Mouse (Mus musculus) central nervous system, embryonic 11.5 days (tissue): ENCODE data around the gene Gm21304. TPM values are rescaled to one million over a fixed set of nuclear protein-coding genes. Genes with fewer than 3 reads are reported as not detected.

Source experiments
- polyA plus RNA-seq: library from polyadenylated mRNA; depleted of rRNA; stranded (reverse); fragments of >200 nt; gene quantifications from 2 replicates; pipeline ENCODE4 v1.2.3, GENCODE M21; 2012; rRNA removed

The Gm21304 gene
- polyA plus RNA-seq = not detected in 2 replicates

DNA sequence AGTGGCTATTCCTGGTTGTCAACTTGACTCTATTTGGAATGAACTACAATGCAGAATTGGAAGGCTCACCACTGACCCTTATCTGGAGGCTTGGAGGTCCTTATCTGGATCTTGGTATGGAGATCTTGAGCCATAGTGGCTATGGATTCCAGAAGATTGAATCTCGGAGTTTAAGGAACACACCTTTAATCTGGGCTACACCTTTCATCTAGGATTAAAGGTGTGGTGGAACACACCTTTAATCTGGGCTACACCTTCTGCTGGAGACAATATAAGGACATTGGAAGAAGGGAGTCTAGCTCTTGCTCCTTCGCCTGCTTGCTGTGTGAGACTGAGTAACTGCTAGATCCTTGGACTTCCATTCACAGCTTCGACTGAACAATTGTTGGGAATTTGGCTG is at the start of gene Gm21304:
Gm21304 (plus strand) TSS at position 301 of the 400 bp plus-strand sequence.

GRCm38 (mm10) chr10:104142687-104143086 is 25.6 kb upstream of the Gm21304 start, which contains the start of gene Gm21293:
Gene Gm21293, plus strand, starts transcription at chr10:104142987.

DNA sequence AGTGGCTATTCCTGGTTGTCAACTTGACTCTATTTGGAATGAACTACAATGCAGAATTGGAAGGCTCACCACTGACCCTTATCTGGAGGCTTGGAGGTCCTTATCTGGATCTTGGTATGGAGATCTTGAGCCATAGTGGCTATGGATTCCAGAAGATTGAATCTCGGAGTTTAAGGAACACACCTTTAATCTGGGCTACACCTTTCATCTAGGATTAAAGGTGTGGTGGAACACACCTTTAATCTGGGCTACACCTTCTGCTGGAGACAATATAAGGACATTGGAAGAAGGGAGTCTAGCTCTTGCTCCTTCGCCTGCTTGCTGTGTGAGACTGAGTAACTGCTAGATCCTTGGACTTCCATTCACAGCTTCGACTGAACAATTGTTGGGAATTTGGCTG is 17.1 kb upstream of the Gm21304 start, which contains the start of gene Gm6763:
Gm6763 (plus strand) TSS at position 301 of the 400 bp plus-strand sequence.

GRCm38 (mm10) chr10:104159706-104160105 is 8.6 kb upstream of the Gm21304 start, which contains the start of gene Gm8764:
Gene Gm8764, plus strand, starts transcription at chr10:104160006.

DNA sequence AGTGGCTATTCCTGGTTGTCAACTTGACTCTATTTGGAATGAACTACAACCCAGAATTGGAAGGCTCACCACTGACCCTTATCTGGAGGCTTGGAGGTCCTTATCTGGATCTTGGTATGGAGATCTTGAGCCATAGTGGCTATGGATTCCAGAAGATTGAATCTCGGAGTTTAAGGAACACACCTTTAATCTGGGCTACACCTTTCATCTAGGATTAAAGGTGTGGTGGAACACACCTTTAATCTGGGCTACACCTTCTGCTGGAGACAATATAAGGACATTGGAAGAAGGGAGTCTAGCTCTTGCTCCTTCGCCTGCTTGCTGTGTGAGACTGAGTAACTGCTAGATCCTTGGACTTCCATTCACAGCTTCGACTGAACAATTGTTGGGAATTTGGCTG is 8.4 kb downstream of the Gm21304 start, which contains the start of gene Gm21312:
Gm21312 (plus strand) TSS at position 301 of the 400 bp plus-strand sequence.

GRCm38 (mm10) chr10:104185233-104185632 is 16.9 kb downstream of the Gm21304 start, which contains the start of gene Gm20765:
Gene Gm20765, plus strand, starts transcription at chr10:104185533.

DNA sequence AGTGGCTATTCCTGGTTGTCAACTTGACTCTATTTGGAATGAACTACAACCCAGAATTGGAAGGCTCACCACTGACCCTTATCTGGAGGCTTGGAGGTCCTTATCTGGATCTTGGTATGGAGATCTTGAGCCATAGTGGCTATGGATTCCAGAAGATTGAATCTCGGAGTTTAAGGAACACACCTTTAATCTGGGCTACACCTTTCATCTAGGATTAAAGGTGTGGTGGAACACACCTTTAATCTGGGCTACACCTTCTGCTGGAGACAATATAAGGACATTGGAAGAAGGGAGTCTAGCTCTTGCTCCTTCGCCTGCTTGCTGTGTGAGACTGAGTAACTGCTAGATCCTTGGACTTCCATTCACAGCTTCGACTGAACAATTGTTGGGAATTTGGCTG is 25.4 kb downstream of the Gm21304 start, which contains the start of gene Gm4340:
Gm4340 (plus strand) TSS at position 301 of the 400 bp plus-strand sequence.

Other genes with a start within 250 kb of the Gm21304 start
- not detected in 2 replicates for gene Gm21293, start 25.5 kb upstream of the Gm21304 start, polyA plus RNA-seq
- not detected in 2 replicates for gene Gm6763, start 17.0 kb upstream of the Gm21304 start, polyA plus RNA-seq
- not detected in 2 replicates for gene Gm8764, start 8.5 kb upstream of the Gm21304 start, polyA plus RNA-seq
- gene Gm21312, start 8.5 kb downstream of the Gm21304 start, polyA plus RNA-seq = not detected in 2 replicates
- not detected in 2 replicates for gene Gm20765, start 17.0 kb downstream of the Gm21304 start, polyA plus RNA-seq
- not detected in 2 replicates for gene Gm4340, start 25.5 kb downstream of the Gm21304 start, polyA plus RNA-seq